Mouse (Mus musculus) forebrain, postnatal 0 days (tissue): Measurements from ENCODE around the gene Nvl. TPM values are rescaled to one million over a fixed set of nuclear protein-coding genes. Genes with fewer than 3 reads are reported as not detected.

Source experiments
- ATAC-seq: fragments of 200-750 bp; cut with Nextera tagmentation; 2 replicates; pipeline ENCODE4 v1.8.0; 2017; ENCODE audit warnings: mild to moderate bottlenecking, moderate library complexity
- DNase-seq: peaks from one replicate; pipeline ENCODE4 v3.0.0-alpha.2; 2015
- H3K27ac ChIP-seq: fragments of 300-500 bp; sonication (generic); 2 replicates; pipeline ENCODE4 v1.5.1; 2014; ENCODE audit warnings: low read depth, mild to moderate bottlenecking, antibody characterized with exemption, low read length, moderate library complexity, mixed read lengths
- H3K27me3 ChIP-seq: fragments of 300-500 bp; sonication (generic); 2 replicates; pipeline ENCODE4 v1.6.1; 2014; ENCODE audit warnings: mild to moderate bottlenecking, low read length, mixed read lengths; ENCODE audit not compliant: insufficient read depth
- H3K36me3 ChIP-seq: fragments of 300-500 bp; sonication (generic); 2 replicates; pipeline ENCODE4 v1.6.1; 2014; ENCODE audit warnings: mild to moderate bottlenecking, moderate library complexity; ENCODE audit not compliant: insufficient read depth
- H3K4me1 ChIP-seq: fragments of 300-500 bp; sonication (generic); 2 replicates; pipeline ENCODE4 v1.6.1; 2014; ENCODE audit warnings: antibody characterized with exemption; ENCODE audit not compliant: insufficient read depth
- H3K4me2 ChIP-seq: fragments of 300-500 bp; sonication (generic); 2 replicates; pipeline ENCODE4 v1.6.1; 2014; ENCODE audit warnings: low read depth, mild to moderate bottlenecking, moderate library complexity
- H3K4me3 ChIP-seq: fragments of 300-500 bp; sonication (generic); 2 replicates; pipeline ENCODE4 v1.5.1; 2014; ENCODE audit warnings: low read depth, low read length, mixed read lengths
- H3K9ac ChIP-seq: fragments of 300-500 bp; sonication (generic); 2 replicates; pipeline ENCODE4 v1.6.1; 2014; ENCODE audit warnings: mild to moderate bottlenecking
- H3K9me3 ChIP-seq: fragments of 300-500 bp; sonication (generic); 2 replicates; pipeline ENCODE4 v1.6.1; 2016; ENCODE audit warnings: low read length
- CTCF ChIP-seq: sonication (generic); IDR thresholded peaks from 2 replicates; pipeline ENCODE4 v1.5.1; 2016; ENCODE audit warnings: antibody characterized with exemption, control low read depth, low read depth
- WGBS: fragments of 180-500 bp; shearing (Covaris S2); extraction: QIAGEN DNeasy Blood & Tissue Kit; methylation state at CpG from one replicate; pipeline ENCODE4 v1.1.7; 2014; 5-methylcytosine and 5-hydroxymethylcytosine counted together
- polyA plus RNA-seq: library from polyadenylated mRNA; unstranded; fragments of >200 nt; fragmentation: Nextera tagmentation; extraction: Ambion mirVana; gene quantifications from 2 replicates; pipeline ENCODE4 v1.2.1, GENCODE M21; 2015
- total RNA-seq: library from RNA; depleted of rRNA; stranded (reverse); fragments of >200 nt; gene quantifications from 2 replicates; pipeline ENCODE4 v1.2.3, GENCODE M21; 2014; rRNA removed

The Nvl gene
- total and polyA plus RNA-seq, 2 experiments from 2014 or later, result 25.2 to 39.7 TPM

DNA sequence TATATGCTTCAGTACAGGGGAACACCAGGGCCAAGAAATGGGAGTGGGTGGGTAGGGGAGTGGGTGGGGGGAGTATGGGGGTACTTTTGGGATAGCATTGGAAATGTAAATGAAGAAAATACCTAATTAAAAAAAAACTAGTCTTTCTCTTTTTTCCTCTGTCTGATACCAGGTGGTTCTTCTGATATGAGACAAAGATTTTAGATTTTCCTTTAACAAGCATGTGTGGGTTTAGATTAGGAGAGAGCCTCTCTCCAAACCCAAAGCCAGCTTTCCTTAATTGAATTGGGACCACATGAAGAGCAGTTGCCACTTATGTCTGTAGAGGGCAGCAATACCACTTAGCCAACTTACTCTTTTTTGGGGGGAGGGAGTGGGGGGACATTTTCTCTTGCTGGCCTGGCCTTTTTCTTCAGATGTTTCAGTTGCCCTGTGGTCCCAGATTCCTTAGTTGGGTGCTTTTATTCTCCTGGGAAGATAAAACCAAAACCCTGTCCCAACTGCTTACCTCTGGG lies 94.6 kb downstream of the Nvl start:
- Histone ChIP-seq H3K27ac (no peak overlapping the region), H3K4me1 (no peaks in the 10 kb centered on the region), H3K4me3 (no peak overlapping the region), H3K9me3 (no peaks in the 10 kb centered on the region), H3K36me3 (no peaks in the 10 kb centered on the region), H3K9ac (no peak overlapping the region), H3K4me2 (no peak overlapping the region), H3K27me3 (no peaks in the 10 kb centered on the region)
- no peak for DNase-seq
- TF ChIP-seq CTCF, result peak; percentile 39
- ATAC-seq, result no peak

DNA sequence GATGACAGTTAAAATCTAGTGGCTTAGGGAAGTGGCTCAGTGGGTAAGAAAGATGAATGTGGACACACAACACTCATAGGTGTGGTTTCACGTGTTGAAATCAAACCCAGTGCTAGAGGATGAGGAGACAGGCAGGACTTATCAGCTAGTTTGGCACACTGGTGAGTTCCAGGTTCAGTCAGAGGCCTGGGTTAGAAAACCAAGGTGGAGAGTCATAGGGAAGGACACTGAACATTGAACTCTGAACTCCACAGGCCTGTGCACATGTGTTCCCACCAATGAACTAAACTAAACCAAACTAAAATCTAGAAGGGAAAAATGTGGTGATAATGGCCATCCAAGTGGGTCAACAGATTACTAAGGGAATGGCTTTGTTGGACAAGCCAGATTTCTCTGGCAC lies 96.5 kb downstream of the Nvl start:
- no peak overlapping the region for H3K27ac ChIP-seq
- no peak overlapping the region for H3K4me2 ChIP-seq
- no peaks in the 10 kb centered on the region for H3K4me1 ChIP-seq
- ATAC-seq, result no peak
- TF ChIP-seq CTCF, result no peak
- no peaks in the 10 kb centered on the region for H3K27me3 ChIP-seq
- no peaks in the 10 kb centered on the region for H3K36me3 ChIP-seq
- no peak overlapping the region for H3K4me3 ChIP-seq
- WGBS, result 67% methylated on average over 1 of the region's 1 CpGs
- no peak overlapping the region for H3K9ac ChIP-seq
- no peak for DNase-seq
- H3K9me3 ChIP-seq, result no peaks in the 10 kb centered on the region

DNA sequence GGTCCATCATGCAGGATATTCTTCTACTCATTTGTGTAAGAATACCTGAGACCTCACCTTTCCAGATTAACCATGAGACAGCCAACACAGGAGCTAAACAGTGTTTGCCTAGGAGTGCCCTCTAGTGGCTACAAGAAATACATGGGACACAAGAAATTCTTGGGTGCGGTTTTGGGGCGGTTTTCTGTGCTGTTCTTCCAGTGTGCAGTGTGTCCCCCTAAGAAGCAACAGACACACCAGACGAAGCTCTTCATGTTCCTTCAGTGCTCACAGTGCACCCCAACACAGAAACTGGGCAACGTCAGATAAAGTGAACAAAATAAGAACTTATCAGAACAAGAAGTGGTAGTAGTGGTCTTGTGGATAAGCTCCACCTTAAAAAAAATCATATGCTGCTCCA lies 104.4 kb downstream of the Nvl start:
- no peaks in the 10 kb centered on the region for H3K27me3 ChIP-seq
- H3K27ac ChIP-seq, result no peak overlapping the region
- peak; percentile 81 for TF ChIP-seq CTCF
- H3K4me1 ChIP-seq, result no peaks in the 10 kb centered on the region
- H3K9ac ChIP-seq, result no peak overlapping the region
- no peaks in the 10 kb centered on the region for H3K9me3 ChIP-seq
- H3K4me2 ChIP-seq, result no peak overlapping the region
- WGBS, result 8% methylated on average over 4 of the region's 4 CpGs
- no peak for ATAC-seq
- no peaks in the 10 kb centered on the region for H3K36me3 ChIP-seq
- no peak overlapping the region for H3K4me3 ChIP-seq
- DNase-seq, result peak; percentile 63

DNA sequence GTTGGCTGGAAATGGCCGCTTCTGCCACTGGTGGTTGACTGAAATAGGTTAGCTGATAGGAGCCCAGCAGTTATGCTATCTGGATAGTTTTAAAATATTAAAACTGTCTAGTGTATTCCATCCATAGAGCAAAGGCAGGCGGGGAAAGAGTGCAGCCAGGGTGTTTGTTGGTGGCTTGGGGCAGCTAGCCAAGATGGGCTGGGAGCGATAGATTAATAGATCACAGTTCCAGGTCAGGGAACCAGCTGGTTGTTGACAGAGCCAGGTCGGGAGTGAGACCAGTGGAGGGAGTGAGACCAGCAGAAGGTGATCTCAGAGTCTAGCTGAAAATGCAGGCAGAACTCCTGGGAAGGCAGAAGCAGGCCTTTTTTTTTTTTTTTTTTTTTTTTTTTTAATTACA lies 106.4 kb downstream of the Nvl start:
- no peak for DNase-seq
- no peak for ATAC-seq
- H3K27ac ChIP-seq, result no peak overlapping the region
- no peaks in the 10 kb centered on the region for H3K9me3 ChIP-seq
- no peak overlapping the region for H3K9ac ChIP-seq
- no peaks in the 10 kb centered on the region for H3K4me1 ChIP-seq
- H3K36me3 ChIP-seq, result no peaks in the 10 kb centered on the region
- H3K4me3 ChIP-seq, result no peak overlapping the region
- no peak overlapping the region for H3K4me2 ChIP-seq
- no peak for TF ChIP-seq CTCF
- H3K27me3 ChIP-seq, result no peaks in the 10 kb centered on the region
- WGBS, result 71% methylated on average over 4 of the region's 4 CpGs

Other genes with a start within 250 kb of the Nvl start
- gene Pycr2, start 239.9 kb downstream of the Nvl start, total RNA-seq, result 64.2 and 81.2 TPM in 2 replicates
- gene Pycr2, start 239.9 kb downstream of the Nvl start, polyA plus RNA-seq, result 68.4 and 70.5 TPM in 2 replicates
- not detected in 2 replicates for gene Lefty1, start 209.2 kb downstream of the Nvl start, total RNA-seq
- gene Lefty1, start 209.2 kb downstream of the Nvl start, polyA plus RNA-seq, result 0.33 and 0.35 TPM in 2 replicates
- gene Tmem63a, start 201.9 kb downstream of the Nvl start, total RNA-seq, result 1.3 and 3.2 TPM in 2 replicates
- gene Tmem63a, start 201.9 kb downstream of the Nvl start, polyA plus RNA-seq, result 1.8 and 2.1 TPM in 2 replicates
- gene Ephx1, start 123.3 kb downstream of the Nvl start, total RNA-seq, result 10.2 and 13.9 TPM in 2 replicates
- gene Ephx1, start 123.3 kb downstream of the Nvl start, polyA plus RNA-seq, result 10.4 and 10.5 TPM in 2 replicates
- gene 9130409I23Rik, start 93.0 kb downstream of the Nvl start, total RNA-seq, result not detected in 2 replicates
- gene 9130409I23Rik, start 93.0 kb downstream of the Nvl start, polyA plus RNA-seq, result 0.08 TPM in 1 of 2 replicates, not detected in the other
- gene Cnih4, start 489 bp upstream of the Nvl start, total RNA-seq, result 17.9 and 27.1 TPM in 2 replicates
- 49.4 and 50.8 TPM in 2 replicates for gene Cnih4, start 489 bp upstream of the Nvl start, polyA plus RNA-seq
- gene Wdr26, start 67.8 kb upstream of the Nvl start, total RNA-seq, result 51.5 and 55.6 TPM in 2 replicates
- gene Wdr26, start 67.8 kb upstream of the Nvl start, polyA plus RNA-seq, result 26.1 and 43.0 TPM in 2 replicates
- gene Cnih3, start 208.4 kb upstream of the Nvl start, total RNA-seq, result 62.4 and 80.8 TPM in 2 replicates
- 31.1 and 49.3 TPM in 2 replicates for gene Cnih3, start 208.4 kb upstream of the Nvl start, polyA plus RNA-seq